Mouse (Mus musculus) cerebellum, adult 2 months (tissue): ENCODE measurements around the gene Trit1.

ENCODE experiments used
- CTCF ChIP-seq: fragments of 200-500 bp; IDR thresholded peaks from 2 replicates; pipeline ENCODE4 v1.5.1; 2011; ENCODE audit warnings: low read depth, mild to moderate bottlenecking, control low read depth, low read length, moderate library complexity, borderline replicate concordance; ENCODE audit not compliant: insufficient read depth
- POLR2A ChIP-seq: fragments of 200-500 bp; IDR thresholded peaks from 2 replicates; pipeline ENCODE4 v1.6.1; 2011; ENCODE audit warnings: low read length, control low read depth, borderline replicate concordance; ENCODE audit not compliant: insufficient read depth

DNA sequence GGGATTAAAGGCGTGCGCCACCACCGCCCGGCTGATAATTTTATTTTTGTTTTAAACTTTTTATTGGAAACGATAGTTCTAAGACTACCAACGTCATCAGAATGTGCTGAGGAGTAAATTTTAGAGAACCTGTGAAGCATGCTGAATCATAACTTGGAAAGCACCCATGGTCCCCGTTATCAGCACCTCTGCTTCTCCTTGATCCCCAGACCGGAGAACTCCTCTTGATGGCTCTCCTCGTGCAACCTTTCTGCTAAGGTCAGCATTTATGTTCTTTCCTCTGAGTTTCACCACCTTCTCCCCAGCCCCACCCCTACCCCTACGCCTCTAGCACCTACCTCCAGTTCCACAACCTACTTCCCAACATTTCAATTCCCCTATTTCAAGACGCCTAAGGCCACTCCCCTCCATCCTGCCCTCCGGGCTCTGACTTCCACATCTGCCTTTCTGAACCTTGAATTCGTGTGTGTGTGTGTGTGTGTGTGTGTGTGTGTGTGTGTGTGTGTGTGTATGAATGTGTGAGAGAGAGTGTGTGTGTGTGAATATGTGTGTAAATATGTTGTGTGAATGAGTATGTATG lies 67.0 kb downstream of the Trit1 start:
- no peak for TF ChIP-seq CTCF
- TF ChIP-seq POLR2A: no peak
